Mouse (Mus musculus) cerebellum, adult 2 months (tissue): ENCODE results near the gene Crebrf.

Experiments used
- CTCF ChIP-seq: fragments of 200-500 bp; IDR thresholded peaks from 2 replicates; pipeline ENCODE4 v1.5.1; 2011; ENCODE audit warnings: low read depth, mild to moderate bottlenecking, control low read depth, low read length, moderate library complexity, borderline replicate concordance; ENCODE audit not compliant: insufficient read depth
- POLR2A ChIP-seq: fragments of 200-500 bp; IDR thresholded peaks from 2 replicates; pipeline ENCODE4 v1.6.1; 2011; ENCODE audit warnings: low read length, control low read depth, borderline replicate concordance; ENCODE audit not compliant: insufficient read depth

- no peak for TF ChIP-seq CTCF
- no peak for TF ChIP-seq POLR2A
These were observed 82.1 kb downstream of the Crebrf start for GRCm38 (mm10) chr17:26797379-26798128.
